Mouse (Mus musculus) MEL (cell line): ENCODE results near the gene Lonp2. TPM values are rescaled to one million over a fixed set of nuclear protein-coding genes. Genes with fewer than 3 reads are reported as not detected.

Experiments used
- DNase-seq: peaks from one replicate; pipeline ENCODE4 v3.0.0; 2011; ENCODE audit warnings: low read depth, low spot score
- H3K27ac ChIP-seq: 2 replicates; pipeline ENCODE4 v1.5.1; 2012; ENCODE audit warnings: low read depth, mild to moderate bottlenecking, control low read depth, low read length, moderate library complexity; ENCODE audit not compliant: control insufficient read depth
- H3K27me3 ChIP-seq, 2 experiments: fragments of 150-350 bp in 1 of 2; sonication (generic) in 1 of 2; 2 replicates each; pipeline ENCODE4 v1.6.1; 2012; ENCODE audit warnings: low read length in 2 of 2, mild to moderate bottlenecking in 2 of 2, improper control_type of control experiment in 1 of 2, moderate library complexity in 1 of 2; ENCODE audit not compliant: insufficient read depth in 2 of 2, control insufficient read depth in 1 of 2
- H3K36me3 ChIP-seq, 2 experiments: 2 replicates each; pipeline ENCODE4 v1.6.1; 2012 to 2014; ENCODE audit warnings: low read length in 2 of 2, improper control_type of control experiment in 1 of 2, inconsistent platforms in 1 of 2, mild to moderate bottlenecking in 1 of 2; ENCODE audit not compliant: insufficient read depth in 2 of 2, control insufficient read depth in 1 of 2
- H3K4me1 ChIP-seq, 2 experiments: fragments of 150-350 bp in 1 of 2; sonication (generic) in 1 of 2; 2 replicates each; pipeline ENCODE4 v1.6.1; 2012; ENCODE audit warnings: low read length in 2 of 2, improper control_type of control experiment in 1 of 2, mild to moderate bottlenecking in 1 of 2; ENCODE audit not compliant: insufficient read depth in 2 of 2, control insufficient read depth in 1 of 2
- H3K4me3 ChIP-seq, 2 experiments: fragments of 150-350 bp in 1 of 2; sonication (generic) in 1 of 2; 2 replicates each; pipeline ENCODE4 v1.5.1; 2012; ENCODE audit warnings: low read depth in 2 of 2, low read length in 2 of 2, mild to moderate bottlenecking in 2 of 2, moderate library complexity in 2 of 2, control low read depth in 1 of 2, improper control_type of control experiment in 1 of 2; ENCODE audit not compliant: control insufficient read depth in 1 of 2, insufficient read depth in 1 of 2
- H3K79me2 ChIP-seq: 2 replicates; pipeline ENCODE4 v1.6.1; 2012; ENCODE audit warnings: mild to moderate bottlenecking, low read length, moderate library complexity; ENCODE audit not compliant: control insufficient read depth, poor library complexity, insufficient read depth
- H3K9ac ChIP-seq: 2 replicates; pipeline ENCODE4 v1.6.1; 2012; ENCODE audit warnings: low read depth, mild to moderate bottlenecking, control low read depth, low read length, moderate library complexity; ENCODE audit not compliant: control insufficient read depth, poor library complexity, severe bottlenecking
- H3K9me3 ChIP-seq: fragments of 150-350 bp; sonication (generic); replicated peaks from 2 replicates; pipeline ENCODE4 v1.6.1; 2012; ENCODE audit warnings: mild to moderate bottlenecking, low read length, improper control_type of control experiment, moderate library complexity; ENCODE audit not compliant: insufficient read depth
- CHD1 ChIP-seq: IDR thresholded peaks from 2 replicates; pipeline ENCODE4 v1.6.1; 2012; ENCODE audit warnings: low read depth, mild to moderate bottlenecking, inconsistent platforms, low read length, improper control_type of control experiment
- CHD2 ChIP-seq: IDR thresholded peaks from 2 replicates; pipeline ENCODE4 v1.6.1; 2011; ENCODE audit warnings: low read length, improper control_type of control experiment
- EP300 ChIP-seq, 2 experiments: IDR thresholded peaks; 2 replicates each; pipeline ENCODE4 v1.6.1; 2011; ENCODE audit warnings: improper control_type of control experiment in 2 of 2, low read length in 2 of 2, low read depth in 1 of 2, mild to moderate bottlenecking in 1 of 2
- ETS1 ChIP-seq: IDR thresholded peaks from 2 replicates; pipeline ENCODE4 v1.6.1; 2012; ENCODE audit warnings: low read depth, mild to moderate bottlenecking, inconsistent platforms, low read length, improper control_type of control experiment, moderate library complexity
- GABPA ChIP-seq: IDR thresholded peaks from 2 replicates; pipeline ENCODE4 v1.6.1; 2012; ENCODE audit warnings: low read depth, mild to moderate bottlenecking, inconsistent platforms, low read length, improper control_type of control experiment, moderate library complexity
- GATA1 ChIP-seq: IDR thresholded peaks from 2 replicates; pipeline ENCODE4 v1.6.1; 2011; ENCODE audit warnings: low read depth, low read length, improper control_type of control experiment
- HCFC1 ChIP-seq: IDR thresholded peaks from 2 replicates; pipeline ENCODE4 v1.6.1; 2012; ENCODE audit warnings: low read depth, mild to moderate bottlenecking, inconsistent platforms, low read length, improper control_type of control experiment, moderate library complexity
- JUND ChIP-seq: IDR thresholded peaks from 2 replicates; pipeline ENCODE4 v1.6.1; 2011; ENCODE audit warnings: low read depth, mild to moderate bottlenecking, improper control_type of control experiment, low read length
- MAX ChIP-seq: IDR thresholded peaks from 2 replicates; pipeline ENCODE4 v1.6.1; 2011; ENCODE audit warnings: low read length, improper control_type of control experiment
- MAZ ChIP-seq: IDR thresholded peaks from 2 replicates; pipeline ENCODE4 v1.6.1; 2012; ENCODE audit warnings: low read depth, mild to moderate bottlenecking, inconsistent platforms, low read length, improper control_type of control experiment
- MEF2A ChIP-seq: IDR thresholded peaks from 2 replicates; pipeline ENCODE4 v1.6.1; 2014; ENCODE audit warnings: low read depth, mild to moderate bottlenecking, inconsistent platforms, low read length, improper control_type of control experiment; ENCODE audit not compliant: poor library complexity, insufficient replicate concordance, severe bottlenecking; ENCODE audit errors: extremely low read depth
- MYB ChIP-seq: IDR thresholded peaks from 2 replicates; pipeline ENCODE4 v1.6.1; 2011; ENCODE audit warnings: mild to moderate bottlenecking, low read depth, low read length, improper control_type of control experiment
- NELFE ChIP-seq: IDR thresholded peaks from 2 replicates; pipeline ENCODE4 v1.6.1; 2011; ENCODE audit warnings: low read depth, low read length, improper control_type of control experiment
- POLR2A ChIP-seq, 2 experiments: IDR thresholded peaks; 2 replicates each; pipeline ENCODE4 v1.6.1; 2011 to 2012; ENCODE audit warnings: low read length in 2 of 2, mild to moderate bottlenecking in 2 of 2, control low read depth in 1 of 2, improper control_type of control experiment in 1 of 2, low read depth in 1 of 2, moderate library complexity in 1 of 2; ENCODE audit not compliant: control insufficient read depth in 1 of 2, insufficient read depth in 1 of 2, poor library complexity in 1 of 2
- POLR2AphosphoS2 ChIP-seq: IDR thresholded peaks from 2 replicates; pipeline ENCODE4 v1.6.1; 2011; ENCODE audit warnings: low read length, improper control_type of control experiment
- RAD21 ChIP-seq: IDR thresholded peaks from 2 replicates; pipeline ENCODE4 v1.6.1; 2011; ENCODE audit warnings: mild to moderate bottlenecking, low read depth, low read length, improper control_type of control experiment
- RCOR1 ChIP-seq: IDR thresholded peaks from 2 replicates; pipeline ENCODE4 v1.6.1; 2012; ENCODE audit warnings: low read depth, mild to moderate bottlenecking, inconsistent platforms, low read length, improper control_type of control experiment
- SMC3 ChIP-seq: IDR thresholded peaks from 2 replicates; pipeline ENCODE4 v1.6.1; 2011; ENCODE audit warnings: low read depth, low read length, improper control_type of control experiment
- USF1 ChIP-seq: IDR thresholded peaks from 2 replicates; pipeline ENCODE4 v1.6.1; 2014; ENCODE audit warnings: low read depth, mild to moderate bottlenecking, inconsistent platforms, low read length, improper control_type of control experiment, moderate library complexity
- ZC3H11A ChIP-seq: IDR thresholded peaks from 2 replicates; pipeline ENCODE4 v1.6.1; 2012; ENCODE audit warnings: low read depth, mild to moderate bottlenecking, inconsistent platforms, low read length, improper control_type of control experiment
- ZKSCAN1 ChIP-seq: IDR thresholded peaks from 2 replicates; pipeline ENCODE4 v1.6.1; 2012; ENCODE audit warnings: low read depth, mild to moderate bottlenecking, inconsistent platforms, low read length, improper control_type of control experiment, moderate library complexity
- ZMIZ1 ChIP-seq: IDR thresholded peaks from 2 replicates; pipeline ENCODE4 v1.6.1; 2012; ENCODE audit warnings: low read depth, mild to moderate bottlenecking, inconsistent platforms, low read length, improper control_type of control experiment, moderate library complexity
- ZNF384 ChIP-seq: IDR thresholded peaks from 2 replicates; pipeline ENCODE4 v1.6.1; 2012; ENCODE audit warnings: low read depth, mild to moderate bottlenecking, inconsistent platforms, low read length, improper control_type of control experiment
- polyA plus RNA-seq, 2 experiments: library from polyadenylated mRNA; stranded (reverse) in 1 of 2; unstranded in 1 of 2; fragments of >175 nt in 1 of 2; fragments of >200 nt in 1 of 2; gene quantifications; 2 replicates each; pipeline versions ENCODE4 v1.2.1 to v1.2.4; 2012; ENCODE audit warnings: low replicate concordance in 2 of 2, low read depth in 1 of 2; ENCODE audit not compliant: insufficient read length in 2 of 2, insufficient read depth in 1 of 2, missing spikeins in 1 of 2
- total RNA-seq: library from RNA; depleted of rRNA; stranded (reverse); fragments of 300-350 nt; gene quantifications from 2 replicates; pipeline ENCODE4 v1.2.3, GENCODE M21; 2012

Gene Lonp2
- total and polyA plus RNA-seq, 3 experiments = 26.6 to 31.2 TPM; not detected in 1

GRCm38 (mm10) chr8:86578076-86578475 lies 45.8 kb upstream of the Lonp2 start:
- H3K27ac ChIP-seq = no peak overlapping the region
- no peak overlapping the region for H3K4me3 ChIP-seq
- peaks cover 0 to 2% of the 10 kb centered on the region in 2 experiments; a peak in 3 of 4 replicates for H3K27me3 ChIP-seq
- no peaks in the 10 kb centered on the region for H3K9me3 ChIP-seq
- no peaks in the 10 kb centered on the region for H3K79me2 ChIP-seq
- TF ChIP-seq GABPA (no peak), MAZ (no peak), RCOR1 (no peak), JUND (no peak), CHD1 (no peak), USF1 (no peak)
- no peak for DNase-seq
- no peak overlapping the region for H3K9ac ChIP-seq
- H3K36me3 ChIP-seq = no peaks in the 10 kb centered on the region
- H3K4me1 ChIP-seq = no peaks in the 10 kb centered on the region

GRCm38 (mm10) chr8:86578693-86579092 lies 45.1 kb upstream of the Lonp2 start:
- Histone ChIP-seq H3K9ac (no peak overlapping the region), H3K36me3 (no peaks in the 10 kb centered on the region), H3K27me3 (peaks cover 0 to 2% of the 10 kb centered on the region in 2 experiments; a peak in 3 of 4 replicates), H3K27ac (no peak overlapping the region), H3K79me2 (no peaks in the 10 kb centered on the region), H3K4me1 (no peaks in the 10 kb centered on the region), H3K9me3 (no peaks in the 10 kb centered on the region), H3K4me3 (no peak overlapping the region)
- TF ChIP-seq USF1 (no peak), ZMIZ1 (no peak), RAD21 (no peak), MYB (no peak), JUND (no peak), MAZ (no peak), NELFE (no peak)
- DNase-seq = no peak

- TF ChIP-seq MAZ = no peak
- TF ChIP-seq MAX = no peak
- TF ChIP-seq EP300 (IDR thresholded peaks at IDR 0.05; ENCODE audit: low read depth in 1 of 2, low read length in 2 of 2) = no peak
- no peak for TF ChIP-seq GATA1
- TF ChIP-seq CHD1 = no peak
- no peak for TF ChIP-seq CHD2
- no peak for TF ChIP-seq ZKSCAN1
- no peak for TF ChIP-seq HCFC1
- no peak for TF ChIP-seq JUND
- no peak for TF ChIP-seq POLR2AphosphoS2
- no peak for TF ChIP-seq USF1
- TF ChIP-seq POLR2A (IDR thresholded peaks at IDR 0.05; ENCODE audit: control insufficient read depth in 1 of 2, insufficient read depth in 1 of 2, low read depth in 1 of 2, low read length in 2 of 2, poor library complexity in 1 of 2) = no peak
- TF ChIP-seq ZNF384 = no peak
- TF ChIP-seq MEF2A = no peak
- TF ChIP-seq MYB = no peak
- no peak for TF ChIP-seq ZC3H11A
- no peak for TF ChIP-seq SMC3
- TF ChIP-seq ETS1 = no peak
- no peak for DNase-seq
- peaks cover 0 to 2% of the 10 kb centered on the region in 2 experiments; a peak in 3 of 4 replicates for H3K27me3 ChIP-seq
- H3K4me1 ChIP-seq = no peaks in the 10 kb centered on the region
- no peaks in the 10 kb centered on the region for H3K36me3 ChIP-seq
- H3K9me3 ChIP-seq = no peaks in the 10 kb centered on the region
- H3K79me2 ChIP-seq = no peaks in the 10 kb centered on the region
- H3K4me3 ChIP-seq = no peak within 1 kb of the TSS
- no peak within 1 kb of the TSS for H3K9ac ChIP-seq
- H3K27ac ChIP-seq = no peak within 1 kb of the TSS
Observed at GRCm38 (mm10) chr8:86580458-86580857, 43.4 kb upstream of the Lonp2 start, which contains the start of gene Abcc12. TSS of gene Abcc12 (minus strand) at chr8:86580686.
